Mouse (Mus musculus) B cell, adult 2 months (primary cell): ENCODE measurements around the gene Gm28308.
A peak's percentile ranks its signal among the peaks of the same experiment; 100 is the strongest.

Source experiments
- DNase-seq, 2 experiments: peaks; one replicate each; pipeline ENCODE4 v3.0.0; 2022

Gene Gm28308

DNA sequence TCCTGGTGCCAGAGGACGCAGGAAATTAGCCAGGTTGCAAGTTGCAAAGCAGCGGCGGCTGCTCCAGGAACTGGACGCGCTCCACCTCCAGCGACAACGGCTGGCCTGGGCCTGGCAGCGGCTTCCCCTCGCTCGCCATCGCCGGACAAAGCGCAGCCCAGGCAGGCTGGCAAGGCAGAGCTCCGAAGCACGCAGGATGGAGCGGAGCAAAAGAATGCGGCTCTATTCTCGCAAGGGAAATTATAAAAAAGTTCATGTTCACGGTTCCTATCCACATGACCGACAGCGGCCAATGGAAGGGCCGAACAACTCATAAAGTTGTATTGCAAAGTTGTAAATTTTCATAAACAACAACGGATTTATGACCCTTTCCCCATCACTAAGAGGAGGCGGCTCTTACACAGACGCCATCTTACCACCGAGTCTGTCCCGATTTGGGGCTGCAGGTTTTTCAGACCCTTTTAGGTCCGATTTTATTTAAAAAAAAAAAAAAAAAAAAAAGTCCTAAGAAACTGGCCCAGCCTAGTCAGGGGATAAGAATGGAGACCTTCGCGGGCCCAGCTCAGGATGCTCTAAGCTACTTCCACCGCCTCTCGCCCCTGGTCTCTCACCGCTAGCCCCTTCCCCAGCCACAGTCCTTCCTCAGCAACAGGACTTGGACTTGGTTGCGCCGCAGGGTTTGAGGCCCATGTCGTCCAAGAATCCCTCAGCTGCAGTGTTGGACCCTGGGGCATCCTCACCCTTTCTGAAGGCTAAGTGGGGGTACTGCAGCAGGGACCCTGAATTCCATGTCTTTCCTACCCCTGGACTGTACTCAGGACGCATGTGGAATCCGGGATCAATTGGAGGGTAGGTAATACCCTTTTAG, at the start of gene Gm28308, which contains the start of gene Hoxa3:
Gene Gm28308, minus strand, starts transcription at position 221 of the 868 bp plus-strand sequence.
Gene Hoxa3, minus strand, starts transcription at position 218 of the 868 bp plus-strand sequence.
- peak in 1 of 2 experiments; percentile 46 for DNase-seq

DNA sequence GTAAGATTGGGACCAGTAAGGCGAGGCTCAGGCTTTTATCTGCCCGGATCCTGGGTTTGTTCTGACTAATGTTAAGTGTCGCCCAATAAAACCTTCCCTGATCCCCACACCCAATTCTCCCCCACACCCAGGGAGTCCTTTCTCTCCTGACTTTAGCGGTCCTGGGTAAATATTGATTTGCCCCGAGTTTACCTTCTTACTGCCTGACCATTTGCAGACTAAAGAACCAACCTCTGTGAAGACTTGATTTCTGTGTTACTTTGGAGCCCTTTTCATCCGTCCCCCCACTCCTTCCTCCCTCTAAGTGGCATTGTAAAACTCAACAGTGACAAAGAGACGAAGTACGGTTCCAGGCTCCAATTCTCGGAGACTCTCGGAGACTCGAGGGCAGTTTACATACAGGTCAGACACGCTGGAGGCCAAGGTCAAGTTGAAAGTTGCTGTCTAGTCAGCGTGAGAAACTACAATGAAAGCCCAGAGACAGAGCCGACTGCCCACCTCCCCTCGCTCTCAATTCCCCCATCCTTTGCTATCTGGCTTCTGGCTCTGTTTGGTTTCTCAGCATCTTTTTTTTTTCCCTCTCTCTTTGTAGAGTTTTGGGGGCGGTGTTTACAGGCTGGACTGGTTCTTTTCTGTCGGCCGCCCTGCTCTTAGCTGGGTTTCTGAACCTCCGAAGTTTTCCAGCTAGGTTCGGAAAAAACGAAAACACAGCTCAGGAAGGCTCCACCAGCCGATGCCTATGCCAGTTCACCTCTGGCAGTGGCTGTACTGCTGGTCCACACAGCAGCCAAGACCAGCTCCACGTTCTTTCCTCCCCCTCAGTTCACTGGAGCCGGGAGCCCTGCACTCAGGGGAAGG, 49.6 kb upstream of the Gm28308 start:
- DNase-seq: peak in 1 of 2 experiments; percentile 30

DNA sequence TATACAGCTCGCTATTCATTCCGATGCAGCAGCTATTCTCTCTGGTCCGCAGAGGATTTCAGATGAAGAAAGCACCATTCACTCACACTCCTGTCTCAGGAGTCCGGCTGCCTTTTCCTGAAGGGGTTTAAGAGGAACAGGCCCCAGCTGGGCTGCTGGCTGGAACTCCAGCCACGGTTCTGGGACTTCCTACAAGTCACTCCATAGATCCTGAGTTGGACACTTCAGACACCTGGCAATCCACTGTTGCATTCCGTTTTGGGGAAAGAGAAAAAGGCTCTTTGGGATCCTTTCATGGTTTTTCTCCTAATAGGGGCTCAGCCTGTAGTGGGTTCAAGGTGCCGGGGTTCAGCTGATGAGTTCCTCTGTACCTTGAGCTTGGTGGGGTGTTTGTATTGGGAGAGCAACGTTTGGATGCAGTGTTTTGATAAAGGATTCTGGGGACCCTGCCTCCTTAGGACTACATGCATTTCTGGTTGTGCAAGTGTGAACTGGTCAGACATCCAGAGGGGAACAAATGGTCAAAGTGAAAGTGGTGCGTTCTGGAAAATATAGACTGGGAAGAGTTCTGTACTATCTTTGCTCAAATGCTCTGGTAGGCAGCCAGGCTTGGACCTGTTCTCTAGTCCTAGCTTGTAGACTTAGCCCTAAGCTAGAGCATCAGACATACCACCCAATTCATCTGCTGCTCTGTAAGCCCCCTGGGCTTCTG, 48.8 kb upstream of the Gm28308 start:
- DNase-seq: peak in 1 of 2 experiments; percentile 45

DNA sequence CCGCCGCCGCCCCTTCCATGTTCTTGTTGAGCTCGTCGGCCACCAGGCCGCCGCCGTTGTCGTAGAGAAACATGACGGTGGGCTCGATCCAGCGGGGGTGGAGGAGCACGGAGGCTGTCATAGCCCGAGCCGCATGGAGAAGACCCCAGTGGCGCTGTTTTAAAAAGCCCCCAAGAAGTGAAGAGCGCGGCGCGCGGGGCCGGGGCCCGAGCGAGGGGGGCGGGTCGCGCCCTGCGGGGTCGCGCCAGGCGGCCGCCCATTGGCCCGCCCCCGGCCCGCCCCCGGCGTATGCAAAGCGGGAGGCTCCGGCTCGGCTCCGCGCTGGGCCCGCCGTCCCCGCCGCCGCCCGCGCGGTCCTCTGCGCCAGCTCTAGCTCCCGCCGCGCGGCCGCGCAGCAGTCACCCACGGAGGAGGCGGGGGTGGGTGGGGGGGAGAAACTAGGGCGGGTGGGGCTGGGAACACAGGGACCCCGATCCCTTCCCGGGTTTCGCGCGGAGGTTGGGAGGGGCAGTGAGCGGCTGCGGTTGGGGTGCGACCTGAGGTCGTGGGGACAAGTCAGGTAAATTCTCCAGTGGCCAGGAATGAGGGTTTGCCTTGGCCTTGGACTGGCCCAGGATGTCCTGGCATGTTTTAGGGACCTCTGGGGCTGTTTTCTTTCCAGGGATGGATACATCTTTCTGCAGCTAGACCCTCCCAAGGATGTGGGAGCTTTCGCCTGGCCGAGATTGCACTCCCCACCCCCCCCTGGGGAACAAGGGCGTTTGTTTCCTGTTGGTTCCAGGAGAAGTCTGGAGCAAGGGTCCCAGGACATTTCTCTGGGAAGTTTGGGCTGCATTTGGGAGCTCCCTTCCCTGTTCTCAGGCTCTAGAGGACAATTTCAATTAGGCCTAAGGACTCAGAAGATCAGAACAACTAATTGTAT, 47.8 kb upstream of the Gm28308 start, which contains the start of gene Hoxa13:
Gene Hoxa13, minus strand, starts transcription at position 227 of the 922 bp plus-strand sequence.
- DNase-seq: peak; percentile 44 to 58

DNA sequence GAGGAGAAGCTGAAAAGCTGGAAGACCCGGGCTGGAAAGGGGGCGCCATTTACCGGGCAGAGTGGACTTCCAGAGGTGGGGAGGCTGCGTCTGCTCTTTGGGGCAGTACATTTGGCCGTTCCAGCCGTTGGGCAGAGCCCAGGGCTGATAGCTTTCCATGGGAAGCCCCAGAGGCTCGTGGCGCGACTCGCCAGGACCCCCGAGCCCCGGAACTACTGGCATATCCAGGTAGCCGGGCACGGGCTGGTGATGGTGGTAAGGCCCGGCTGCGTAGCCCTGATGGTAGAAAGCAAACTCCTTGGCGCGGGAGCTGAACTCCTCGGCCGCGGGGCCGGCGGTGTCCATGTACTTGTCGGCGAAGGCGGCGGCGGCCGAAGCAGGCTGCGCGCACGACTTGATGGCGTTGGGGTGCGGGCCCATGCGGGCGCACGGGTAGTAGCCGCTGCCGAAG, 46.7 kb upstream of the Gm28308 start:
- DNase-seq: peak; percentile 43 to 52

DNA sequence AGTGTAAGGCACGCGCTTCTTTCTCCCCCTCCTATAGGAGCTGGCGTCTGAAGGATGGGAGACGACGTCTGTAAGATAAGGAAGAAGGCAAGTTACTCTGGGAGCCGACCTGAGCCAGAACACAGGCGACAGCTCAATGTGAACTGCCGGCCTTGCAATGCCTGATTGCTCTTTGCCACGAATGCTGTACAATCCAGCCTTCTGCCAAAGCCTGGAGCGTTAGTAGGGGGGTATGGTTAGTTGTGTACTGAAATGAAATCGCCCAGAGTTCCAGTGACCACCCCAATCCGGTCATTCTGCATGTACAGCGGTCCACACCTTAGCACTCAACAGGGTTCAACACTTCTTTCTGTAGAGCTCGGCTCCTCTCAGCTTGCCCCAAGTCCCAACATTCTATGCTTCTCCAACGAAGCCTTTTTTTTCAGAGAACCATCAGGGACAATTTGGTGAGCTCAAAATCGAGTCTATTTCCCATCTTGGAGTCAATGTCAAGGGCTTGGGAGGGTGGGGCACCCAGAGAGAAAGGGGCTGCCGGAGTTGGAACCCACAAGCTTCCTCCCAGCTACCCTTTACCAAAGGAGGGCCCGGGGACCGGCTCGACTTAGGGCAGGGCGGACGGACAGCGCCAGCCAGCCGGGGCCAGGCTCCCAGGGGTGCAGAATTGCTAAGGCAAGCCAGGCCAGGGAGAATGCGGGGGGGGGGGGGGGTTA, 46.1 kb upstream of the Gm28308 start:
- DNase-seq: peak; percentile 30 to 45

DNA sequence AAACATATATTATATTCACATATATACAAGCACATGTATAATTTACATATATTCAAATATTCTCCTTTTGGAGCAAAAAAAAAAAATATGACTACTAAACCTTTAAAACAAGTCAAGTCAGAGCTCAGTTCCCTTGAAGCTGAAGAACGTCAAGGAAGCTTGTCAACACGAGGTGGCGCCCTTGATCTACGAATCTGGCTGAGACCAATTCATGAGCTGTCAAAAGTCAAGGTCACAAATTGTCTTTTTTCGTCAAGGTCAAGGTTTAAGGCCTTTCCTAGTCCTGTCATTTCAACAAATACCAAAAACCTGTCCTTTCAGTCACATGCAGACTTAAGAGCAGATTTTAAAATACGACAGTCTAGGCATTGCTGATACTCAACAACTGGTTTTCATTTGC, 43.8 kb upstream of the Gm28308 start:
- DNase-seq: peak; percentile 90 to 91

DNA sequence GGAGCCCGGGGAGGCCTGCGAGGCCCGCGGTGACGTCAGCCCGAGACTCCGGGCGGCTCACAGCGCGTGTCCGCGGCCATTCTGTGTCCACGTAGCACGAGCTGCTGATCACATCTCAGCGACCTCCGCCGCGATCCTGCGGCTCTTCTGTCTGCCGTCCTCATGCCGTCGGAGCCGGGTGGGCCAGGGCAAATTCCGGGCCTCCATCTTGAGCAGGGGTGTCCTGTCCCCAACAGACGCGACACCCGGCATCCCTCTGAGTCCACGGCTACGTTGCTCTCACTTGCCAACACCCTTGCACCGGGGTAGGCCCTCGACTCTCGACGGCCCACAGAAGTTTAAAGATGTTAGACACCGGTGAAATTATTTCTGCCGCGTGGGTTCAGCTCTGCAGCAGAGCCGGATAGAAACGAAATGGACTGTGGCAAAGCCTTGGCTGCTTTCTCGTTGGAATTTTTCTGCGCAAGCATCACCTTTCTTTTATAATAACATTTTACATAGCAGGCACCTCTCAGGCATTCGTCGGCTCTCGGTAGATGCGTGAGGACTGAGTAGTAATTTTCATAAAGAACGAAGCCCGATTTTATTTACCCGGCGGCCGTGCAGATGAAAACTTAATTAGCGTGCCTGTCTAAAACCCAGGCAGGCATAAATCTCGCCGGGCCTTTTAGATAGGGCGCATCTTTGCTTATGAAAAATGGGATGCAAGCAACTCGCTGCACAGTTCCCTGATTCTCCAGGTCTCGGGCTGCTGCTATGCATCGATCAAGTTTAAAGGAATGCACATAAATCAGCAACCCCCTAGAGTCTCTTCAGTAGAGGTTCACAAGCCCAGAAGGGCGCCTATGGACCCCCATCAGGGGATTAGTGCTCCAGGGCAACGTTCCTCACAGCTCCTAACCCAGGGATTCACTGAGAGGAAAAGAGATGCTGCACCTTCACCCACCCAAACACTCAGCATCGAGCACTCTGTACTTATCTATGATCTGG, 40.7 kb upstream of the Gm28308 start:
- peak; percentile 39 to 51 for DNase-seq

DNA sequence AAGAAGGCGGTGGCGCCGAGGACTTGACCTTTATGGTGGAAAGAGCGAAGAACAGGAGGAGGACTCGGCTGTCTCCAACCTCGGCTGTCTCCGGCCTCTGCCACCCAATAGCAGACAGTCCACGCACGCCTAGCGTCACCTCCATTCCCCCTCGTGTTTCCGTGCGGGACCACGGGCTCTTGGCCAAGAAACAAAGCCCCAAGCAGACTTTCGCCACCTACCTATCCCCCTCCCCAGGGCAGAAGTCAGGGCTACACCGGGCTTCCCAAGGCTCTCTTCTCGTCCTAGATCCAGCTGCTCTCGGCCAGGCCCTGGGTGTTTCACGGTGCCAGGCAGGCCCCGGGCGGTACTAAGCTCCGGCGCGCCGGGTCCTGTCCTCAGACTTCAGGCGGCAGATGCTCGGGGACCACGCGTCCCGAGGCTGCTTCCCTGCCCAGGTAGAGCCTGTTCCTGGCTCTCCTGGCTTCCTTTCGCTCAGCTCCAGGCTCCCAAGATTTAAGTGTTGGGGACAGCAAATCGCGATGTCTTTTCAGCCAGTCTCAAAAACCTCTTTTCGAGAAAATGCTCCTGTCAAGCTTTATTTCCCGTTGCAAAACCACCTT, 39.7 kb upstream of the Gm28308 start:
- DNase-seq: peak in 1 of 2 experiments; percentile 28

DNA sequence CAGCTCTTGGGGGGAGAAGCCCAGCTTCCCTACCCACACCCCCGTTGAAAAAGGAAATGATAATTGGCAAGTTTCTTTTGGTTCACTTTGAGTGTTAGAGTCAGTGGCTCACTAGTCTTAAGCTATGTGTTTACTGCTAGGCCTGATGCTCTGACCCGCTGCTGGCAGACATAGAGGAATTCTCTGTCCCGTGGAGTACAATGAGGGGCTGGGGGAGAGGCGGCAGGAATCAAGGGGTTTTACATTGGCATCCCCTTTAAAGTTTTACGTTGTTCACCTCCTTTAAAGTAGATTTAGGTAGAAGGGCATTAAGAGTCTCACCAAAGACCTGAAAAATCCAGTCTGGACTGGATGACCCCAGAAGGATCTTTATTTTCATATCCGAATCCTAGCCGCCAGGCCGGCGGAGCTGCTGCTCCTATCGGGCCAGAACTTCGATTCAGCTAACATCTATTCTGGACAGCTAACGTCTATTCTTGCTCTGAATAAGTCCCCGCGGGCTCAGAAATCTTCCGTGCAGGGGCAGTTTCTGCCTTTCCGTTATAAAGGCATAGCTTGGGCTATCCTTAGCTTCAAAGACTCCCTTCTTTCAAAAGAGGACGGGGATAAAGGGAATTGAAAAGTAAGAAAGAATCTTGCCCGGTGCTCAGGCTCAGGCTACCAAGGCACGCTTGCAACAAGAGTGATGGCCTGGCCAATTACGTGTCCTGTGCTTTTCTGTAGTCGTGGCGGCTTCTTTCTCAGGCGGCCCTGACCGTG, 39.1 kb upstream of the Gm28308 start:
- DNase-seq: peak in 1 of 2 experiments; percentile 48

DNA sequence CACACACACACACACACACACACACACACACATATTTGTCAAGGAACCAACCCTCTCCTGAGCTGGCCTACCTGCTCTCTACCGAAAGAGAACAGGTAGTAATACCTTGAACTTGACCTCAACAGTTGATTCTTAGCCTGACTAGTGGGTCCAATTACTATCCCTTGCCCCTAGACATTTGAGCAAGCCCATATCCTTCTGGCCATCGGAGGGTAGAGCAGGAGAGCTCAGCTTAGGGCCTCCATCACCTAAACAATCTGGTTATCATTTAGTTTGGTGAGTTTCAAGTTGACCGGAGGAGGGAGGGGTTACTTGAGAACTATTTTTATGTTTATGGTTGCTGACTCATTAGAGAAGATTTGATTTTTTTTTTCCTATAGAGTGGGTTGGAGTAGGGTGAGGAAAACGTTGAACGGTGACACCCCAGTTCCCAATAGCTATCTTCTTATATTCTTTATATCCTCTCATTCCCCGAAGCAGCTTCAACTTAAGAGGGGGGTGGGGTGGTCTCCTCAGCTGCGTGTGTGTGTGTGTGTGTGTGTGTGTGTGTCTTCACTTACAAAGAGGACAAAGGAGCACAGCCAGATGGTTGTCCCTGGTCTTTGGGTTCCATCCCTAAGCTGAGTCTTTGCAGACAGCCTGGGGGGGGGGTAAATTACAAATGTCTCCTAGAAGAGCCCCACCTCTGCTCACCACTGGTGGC, 38.2 kb upstream of the Gm28308 start:
- no peak for DNase-seq

DNA sequence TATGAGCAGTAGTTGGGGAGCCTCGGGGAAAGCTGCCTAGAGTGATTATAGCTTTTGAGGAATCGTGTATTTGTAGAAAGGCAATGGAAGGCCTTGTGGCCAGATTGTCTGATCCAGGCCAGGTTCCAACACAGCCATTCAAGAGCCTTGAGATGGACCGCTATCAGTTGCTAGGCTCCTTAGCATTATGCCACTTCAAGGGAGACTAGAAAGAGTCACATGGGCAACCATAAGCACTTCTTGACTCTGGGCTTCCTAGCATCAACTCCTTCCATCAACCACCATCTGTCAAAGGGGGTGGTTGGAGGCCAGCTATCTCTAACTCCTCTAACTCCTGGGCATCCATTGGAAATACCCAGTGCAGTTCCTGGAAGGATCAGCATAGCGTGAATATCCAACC, 36.7 kb upstream of the Gm28308 start:
- DNase-seq: no peak

DNA sequence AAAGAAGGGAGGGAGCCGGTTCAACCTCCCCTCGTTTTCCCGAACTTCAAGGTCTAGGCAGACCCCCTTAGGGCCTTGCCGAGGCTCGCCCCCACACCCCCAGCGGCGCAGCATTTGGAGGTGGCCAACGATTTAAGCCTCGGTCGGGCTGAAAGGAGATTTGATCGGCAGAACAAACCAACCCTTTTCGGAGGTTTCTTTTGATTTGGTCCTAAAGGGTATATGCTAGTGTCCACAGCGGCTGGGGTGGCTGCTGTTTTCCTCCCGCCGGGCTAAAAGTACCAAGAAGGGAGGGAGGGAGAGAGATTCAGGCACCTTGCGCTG, 36.2 kb upstream of the Gm28308 start:
- no peak for DNase-seq

DNA sequence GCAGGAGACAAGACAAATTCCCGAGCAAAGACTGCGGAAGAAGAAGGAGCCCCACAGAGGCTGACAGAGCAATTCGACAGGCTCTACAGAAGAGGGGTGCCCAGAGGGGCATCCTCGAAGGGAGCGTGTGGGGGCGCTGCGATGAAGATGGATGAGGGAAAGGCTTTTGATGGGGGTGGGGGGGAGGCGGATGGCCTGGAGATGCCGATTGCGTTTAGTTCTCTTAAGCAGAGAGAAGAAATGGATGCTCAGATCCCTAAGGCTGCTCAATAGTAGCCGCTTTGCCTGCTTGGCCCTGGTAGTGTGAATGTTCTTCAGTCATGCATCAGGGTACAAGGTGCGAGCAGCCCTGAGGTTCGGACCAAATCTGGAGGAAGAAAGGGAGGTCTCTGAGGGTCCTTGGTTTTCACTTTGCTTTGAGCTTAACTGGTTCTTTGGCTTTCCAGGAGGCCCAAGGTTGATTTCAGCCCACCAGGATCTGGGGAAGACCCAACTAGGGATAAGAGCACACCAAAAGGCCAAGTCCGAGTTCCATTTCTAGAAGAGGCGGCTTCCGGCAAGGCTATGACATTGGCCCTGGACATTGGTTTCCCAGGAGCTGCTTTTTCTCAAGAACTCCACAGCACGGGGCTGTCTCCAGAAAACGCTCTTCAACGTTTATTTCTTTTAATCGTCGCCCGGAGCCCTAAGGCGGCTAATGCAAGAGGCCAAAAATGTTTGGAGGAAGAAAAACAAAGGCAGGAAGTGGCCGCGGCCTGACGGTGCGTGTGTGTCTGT, 35.7 kb upstream of the Gm28308 start:
- peak in 1 of 2 experiments; percentile 34 for DNase-seq

DNA sequence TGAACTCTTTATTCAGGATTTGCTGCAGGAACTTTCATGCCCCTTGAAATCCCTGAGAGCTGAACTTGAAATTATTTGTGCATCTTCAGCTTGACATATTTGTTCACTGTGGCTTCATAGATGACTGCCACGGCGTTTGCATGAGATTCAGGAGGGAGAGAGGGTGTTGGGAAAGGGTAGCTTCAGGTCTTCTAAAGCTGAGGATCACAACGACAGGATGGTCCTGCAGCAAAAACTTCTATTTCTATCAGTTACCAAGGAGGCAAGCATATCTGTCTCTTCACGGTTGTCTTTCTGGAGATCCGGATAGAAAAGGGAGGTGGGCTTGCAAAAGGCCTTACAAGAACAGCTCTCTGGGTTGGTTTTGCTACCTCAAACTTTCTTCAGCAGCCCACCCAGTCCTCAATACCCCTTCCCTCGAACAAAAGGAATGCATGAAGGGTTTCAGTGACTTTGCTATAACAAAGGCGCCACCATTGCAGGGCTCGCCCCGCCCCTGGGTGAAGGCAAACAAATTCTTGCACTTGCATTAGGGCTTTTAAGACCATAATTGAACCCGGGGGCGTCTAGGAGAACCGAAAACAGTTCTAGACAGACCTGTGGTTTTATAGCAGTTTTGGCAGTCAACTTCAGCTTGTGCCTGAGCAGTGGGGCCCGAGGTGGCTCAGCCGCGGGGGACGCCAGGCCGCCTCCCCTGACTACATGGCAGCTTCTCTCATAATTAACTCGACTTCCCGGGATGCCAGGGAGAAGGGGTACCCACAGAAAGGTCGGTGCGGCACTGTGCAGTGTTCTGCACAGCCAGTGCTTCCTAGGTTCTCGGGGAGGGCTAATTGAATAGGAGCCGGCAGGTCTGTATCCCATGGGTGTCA, 34.9 kb upstream of the Gm28308 start:
- peak in 1 of 2 experiments; percentile 29 for DNase-seq

DNA sequence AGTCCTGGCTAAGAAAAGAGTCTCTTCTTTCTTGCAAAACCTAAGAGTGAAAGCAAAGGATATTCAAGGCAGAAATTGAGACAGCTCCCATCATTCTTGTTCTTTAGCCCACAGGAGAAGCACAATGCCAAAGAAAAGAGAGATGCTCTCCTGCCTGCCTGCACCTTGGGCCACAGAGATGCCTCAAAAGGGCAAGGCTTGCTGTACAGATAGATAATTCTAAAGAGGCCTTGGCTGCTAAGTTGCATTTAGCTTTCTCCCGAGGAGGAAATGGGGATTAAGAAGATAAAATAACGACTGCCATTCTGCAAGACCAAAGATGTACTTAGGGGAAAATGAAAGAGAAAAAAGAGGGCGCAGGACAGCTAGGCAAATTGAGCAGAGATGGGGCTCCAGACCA, 33.8 kb upstream of the Gm28308 start:
- DNase-seq: no peak
